10 mouse cellular contexts compared by ENCODE assay signal in genomic region chr3:101880818-101881217, GRCm38 (mm10). TPM values are rescaled to one million over a fixed set of nuclear protein-coding genes. Genes with fewer than 3 reads are reported as not detected.
DNase-seq lines count a peak whose midpoint lies in the region; ATAC-seq and TF ChIP-seq lines count a peak whose summit lies in the region.
"Had no signal": no experiment of that assay in that cellular context is flagged by ENCODE, and none has a peak within 500 bp of the region (broad histone marks: within the 10 kb centered on the region; RNA-seq: fewer than 3 reads in every experiment).

No protein-coding gene starts in this region.

- H3K27ac ChIP-seq in kidney, adult 2 months (ENCODE audit: insufficient read depth, low read depth, low read length): no peak overlapping the region
- no peak overlapping the region for H3K27ac ChIP-seq in kidney, embryonic 16.5 days (ENCODE audit: low read length)
- H3K27ac ChIP-seq: embryonic facial prominence, embryonic 12.5 days had no signal

- 61% methylated on average over 6 of the region's 6 CpGs for whole genome bisulfite sequencing in kidney, adult 2 months
- 59% methylated on average over 6 of the region's 6 CpGs for WGBS in kidney, embryonic 16.5 days

- H3K4me3 ChIP-seq in kidney, adult 2 months (ENCODE audit: insufficient read depth, low read depth, low read length): no peak overlapping the region
- no peak overlapping the region for H3K4me3 ChIP-seq in kidney, embryonic 16.5 days (ENCODE audit: low read length)
- H3K4me3 ChIP-seq: embryonic facial prominence, embryonic 12.5 days had no signal

- H3K9ac ChIP-seq in kidney, embryonic 16.5 days (replicated peaks; ENCODE audit: low read length): no peak overlapping the region
- H3K9ac ChIP-seq: embryonic facial prominence, embryonic 12.5 days had no signal

- H3K27me3 ChIP-seq in kidney, adult 2 months (replicated peaks; ENCODE audit: control insufficient read depth, insufficient read depth, low read length): no peaks in the 10 kb centered on the region
- H3K27me3 ChIP-seq in kidney, embryonic 16.5 days (ENCODE audit: insufficient read depth, low read length): no peaks in the 10 kb centered on the region
- H3K27me3 ChIP-seq: embryonic facial prominence, embryonic 12.5 days had no signal

- no peaks in the 10 kb centered on the region for H3K4me1 ChIP-seq in kidney, adult 2 months (ENCODE audit: control insufficient read depth, insufficient read depth, low read length)
- peaks cover 17% of the 10 kb centered on the region for H3K4me1 ChIP-seq in kidney, embryonic 16.5 days (ENCODE audit: insufficient read depth, low read length)

- ATAC-seq in kidney, embryonic 16.5 days (ENCODE audit: low FRiP score, low TSS enrichment): no peak

- no peaks in the 10 kb centered on the region for H3K36me3 ChIP-seq in kidney, adult 2 months (ENCODE audit: control insufficient read depth, insufficient read depth, low read length)
- 0 out of 2 replicates have a peak, but pooled peaks cover 3% of the 10 kb centered on the region for H3K36me3 ChIP-seq in kidney, embryonic 16.5 days (ENCODE audit: insufficient read depth, low read length)

- no peak overlapping the region for H3K4me2 ChIP-seq in kidney, embryonic 16.5 days (replicated peaks; ENCODE audit: low read depth, low read length)
- H3K4me2 ChIP-seq: embryonic facial prominence, embryonic 12.5 days had no signal

- no peak for DNase-seq in kidney, adult 2 months
- peak; percentile 10 for DNase-seq in thymus, postnatal 25 days
- DNase-seq in thymus, postnatal 36 days: no peak
- peak; percentile 9 for DNase-seq in induced T-regulatory cell, adult 2 months (ENCODE audit: low read depth)
- no peak for DNase-seq in spleen, postnatal 4 days (ENCODE audit: low spot score in 2 of 2)
- no peak for DNase-seq in ovary, adult 18-20 months (ENCODE audit: low spot score)
- DNase-seq: kidney, postnatal 25 days; retina, postnatal 1 day had no signal

- peak; percentile 36; the same call in 1 of the 2 replicates for TF ChIP-seq CTCF in kidney, adult 2 months (conservative IDR thresholded peaks at IDR 0.05; ENCODE audit: insufficient read depth, insufficient read length, low read depth, low read length)

- TF ChIP-seq POLR2A in kidney, adult 2 months (IDR thresholded peaks at IDR 0.05; ENCODE audit: low read depth, low read length): no peak

- H3K9me3 ChIP-seq in kidney, embryonic 16.5 days (ENCODE audit: low read length): no peaks in the 10 kb centered on the region
- H3K9me3 ChIP-seq: embryonic facial prominence, embryonic 12.5 days had no signal

RNA-seq across cellular contexts. Expression of gene Mab21l3, which starts 32.1 kb away (rescaled TPM):
- 1.8 TPM in 2 replicates for polyA plus RNA-seq in kidney, adult 2 months (2012; rRNA removed)
- polyA plus RNA-seq in kidney, embryonic 16.5 days (2015; fragmentation: Nextera tagmentation; extraction: Ambion mirVana): 0.78 and 1.0 TPM in 2 replicates

RNA-seq across cellular contexts. Expression of gene Slc22a15, which starts 43.4 kb away (rescaled TPM):
- polyA plus RNA-seq in kidney, adult 2 months (2012; rRNA removed): 2.4 and 2.7 TPM in 2 replicates
- polyA plus RNA-seq in kidney, embryonic 16.5 days (2015; fragmentation: Nextera tagmentation; extraction: Ambion mirVana): 3.0 and 3.3 TPM in 2 replicates

Comparison
In these comparisons a context has a peak if more than half of its experiments do, and no peak if none do; other contexts are left out.
1. DNase-seq: peak in thymus, postnatal 25 days (single experiment) and induced T-regulatory cell, adult 2 months (single experiment); none in kidney, adult 2 months (single experiment), thymus, postnatal 36 days (0 of 2), spleen, postnatal 4 days (0 of 2) and ovary, adult 18-20 months (single experiment).